Mouse (Mus musculus) layer of hippocampus, adult 9-11 months (tissue): Measurements from ENCODE around the gene Ddx52.

ENCODE experiments used
- DNase-seq: peaks from one replicate; pipeline ENCODE4 v3.0.0; 2022

Gene Ddx52

DNA sequence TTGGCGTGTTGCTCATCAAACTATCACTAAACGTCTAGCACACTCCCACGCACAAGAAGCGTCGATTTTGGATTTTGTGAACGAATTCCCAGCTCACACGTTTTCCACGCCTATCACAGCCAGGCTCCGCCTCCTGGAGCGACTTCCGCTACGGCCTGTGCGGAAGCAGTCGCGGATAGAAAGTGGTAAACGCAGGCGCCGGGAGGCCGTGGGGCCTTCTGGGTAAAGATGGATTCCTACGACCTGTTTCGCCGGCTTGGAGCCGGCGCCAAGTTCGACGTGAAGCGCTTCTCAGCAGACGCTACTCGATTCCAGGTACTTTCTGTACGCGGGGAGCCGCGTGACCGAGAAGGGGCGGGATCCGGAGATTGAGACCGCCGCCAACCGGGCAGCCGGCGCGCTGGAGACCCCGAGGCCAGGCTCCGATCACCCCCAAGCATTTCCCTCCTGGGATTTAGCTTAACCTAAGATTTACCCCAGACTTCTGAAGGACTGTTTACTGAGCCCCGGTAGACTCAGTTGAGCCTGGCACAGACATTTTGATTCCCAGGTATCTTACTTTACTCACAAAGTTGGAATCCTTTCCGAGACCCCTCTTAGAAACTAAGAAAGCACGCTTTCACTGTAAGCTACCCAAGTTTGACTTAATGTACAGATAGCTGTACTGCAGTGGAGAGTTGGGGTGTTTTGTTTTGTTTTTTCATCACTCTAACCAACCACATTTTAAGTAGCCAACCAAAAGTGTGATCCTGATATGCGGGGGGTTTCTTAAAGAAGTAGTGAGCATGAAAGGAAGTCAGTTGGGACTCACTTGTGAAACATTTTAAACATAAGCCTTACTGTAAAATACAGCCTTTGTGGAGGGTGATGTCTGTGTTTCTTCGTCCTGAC, at the start of gene Ddx52:
Ddx52 (plus strand) TSS at position 113 of the 891 bp plus-strand sequence.
- peak; percentile 93 for DNase-seq

DNA sequence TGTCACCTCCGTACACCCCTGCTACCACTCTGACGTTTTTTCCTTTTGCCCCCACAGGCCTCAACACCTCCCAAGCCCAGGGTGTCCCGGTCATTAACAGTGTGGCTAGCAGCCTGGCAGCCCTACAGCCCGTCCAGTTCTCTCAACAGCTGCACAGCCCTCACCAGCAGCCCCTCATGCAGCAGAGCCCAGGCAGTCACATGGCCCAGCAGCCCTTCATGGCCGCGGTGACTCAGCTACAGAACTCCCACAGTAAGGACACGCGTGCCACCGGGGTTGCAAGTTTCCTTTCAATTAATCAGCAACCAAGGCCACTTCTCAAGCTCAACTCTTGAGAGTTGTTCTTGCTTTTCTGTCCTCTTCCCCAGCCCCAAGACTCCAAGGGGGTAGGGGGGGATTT, 48.5 kb upstream of the Ddx52 start:
- DNase-seq: no peak

DNA sequence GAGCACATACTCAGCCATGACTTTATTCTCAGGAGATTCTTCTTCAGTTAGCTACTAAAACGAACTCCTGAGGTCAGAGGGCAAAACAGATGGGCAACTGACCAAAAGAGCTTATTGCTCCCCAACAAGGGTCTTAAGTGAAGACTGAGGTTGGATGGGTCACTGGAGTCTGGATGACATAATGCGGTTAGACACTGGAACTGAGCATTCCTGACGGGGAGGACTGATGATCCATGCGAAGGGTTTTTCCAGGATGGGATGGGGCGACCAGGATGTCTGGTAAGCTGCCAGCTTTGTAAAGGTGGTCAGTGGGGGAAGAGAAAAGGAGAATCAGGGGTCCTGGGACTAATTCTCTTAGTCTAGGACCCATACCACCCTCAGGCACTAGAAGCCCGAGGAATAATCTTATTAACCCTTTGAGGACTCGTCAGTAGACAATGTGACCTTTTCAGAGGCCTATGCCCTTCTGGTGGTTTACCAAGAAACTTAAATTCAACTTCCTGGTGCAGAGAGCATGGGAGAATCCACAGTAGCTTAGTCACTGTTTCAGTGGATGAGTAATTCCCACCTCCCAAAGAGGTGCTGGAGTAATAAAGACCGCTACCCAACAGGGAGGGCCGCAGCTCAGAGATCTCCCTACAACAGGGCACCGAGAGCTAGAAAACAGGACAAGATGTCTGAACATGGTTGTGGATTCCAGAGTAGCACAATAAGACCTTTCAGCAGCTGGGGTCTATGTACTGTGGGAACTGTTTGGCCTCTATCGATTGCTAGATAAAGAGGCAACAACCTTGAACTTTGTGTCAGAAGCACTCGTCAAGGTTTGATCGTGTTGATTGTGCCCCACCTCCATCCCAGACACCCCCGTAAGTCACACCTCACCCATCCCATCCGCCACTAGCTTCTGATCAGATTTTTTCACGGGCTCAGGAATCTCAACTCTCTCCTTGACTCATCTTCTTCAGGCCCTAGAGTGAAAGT, 45.1 kb upstream of the Ddx52 start:
- DNase-seq: no peak

DNA sequence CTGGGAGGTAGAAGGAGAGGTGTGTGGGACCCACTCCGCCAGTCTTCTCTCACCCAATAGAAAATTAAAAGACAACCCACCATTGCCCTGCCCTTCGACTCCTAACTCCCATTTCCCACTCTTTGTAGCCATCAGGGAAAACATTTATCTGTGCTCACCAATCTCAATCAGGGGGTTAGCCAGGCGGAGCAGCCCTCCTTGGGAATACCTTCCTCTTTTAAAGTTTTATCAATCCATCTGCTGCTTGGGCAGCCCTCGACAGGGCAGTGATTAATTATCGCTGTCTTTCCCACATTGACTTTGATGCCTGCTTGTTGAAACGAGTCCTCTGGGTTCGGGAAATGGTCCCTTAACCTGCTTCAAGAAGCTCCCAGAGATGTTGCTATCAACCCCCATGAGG, 44.3 kb upstream of the Ddx52 start:
- DNase-seq: no peak

- DNase-seq: no peak
Observed at GRCm38 (mm10) chr11:83902812-83903211, 39.0 kb upstream of the Ddx52 start.

DNA sequence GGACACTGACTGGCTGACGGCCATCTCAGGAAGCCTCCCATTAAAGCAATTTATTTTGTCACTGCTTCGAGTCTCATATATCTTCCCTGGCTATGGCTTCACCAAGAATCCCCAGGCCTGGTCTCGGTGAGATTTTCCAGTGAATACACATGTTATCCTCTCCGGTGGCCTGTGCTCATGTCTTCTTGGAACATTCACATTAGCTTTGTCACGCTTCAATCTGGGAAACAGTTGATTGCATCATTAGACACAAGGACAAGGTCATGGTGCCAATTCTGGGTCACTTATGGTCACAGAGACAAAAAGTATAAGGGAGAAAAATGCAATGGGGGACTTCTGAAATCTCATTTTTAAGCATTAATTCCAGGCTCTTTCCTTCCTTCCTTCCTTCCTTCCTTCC, 36.1 kb upstream of the Ddx52 start:
- no peak for DNase-seq

DNA sequence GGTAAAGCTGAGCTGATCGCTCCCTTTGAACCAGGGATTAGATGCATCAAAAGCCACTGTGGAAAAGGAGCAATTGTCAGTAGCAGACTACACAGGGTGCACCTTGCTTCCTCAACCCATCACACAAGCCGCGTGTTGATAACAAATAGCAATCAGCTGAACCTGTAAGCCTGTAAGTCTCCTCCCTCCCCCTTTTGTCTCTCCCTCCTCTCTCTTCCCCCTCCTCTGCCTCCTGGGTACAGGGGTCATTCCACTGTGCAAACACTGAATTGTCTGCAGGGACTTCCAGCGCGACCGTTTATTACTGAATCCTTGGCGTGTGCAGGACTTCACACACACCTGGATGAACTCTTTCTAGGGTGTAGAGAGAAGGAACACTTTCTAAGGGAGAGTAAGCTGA, 33.5 kb upstream of the Ddx52 start:
- DNase-seq: no peak

DNA sequence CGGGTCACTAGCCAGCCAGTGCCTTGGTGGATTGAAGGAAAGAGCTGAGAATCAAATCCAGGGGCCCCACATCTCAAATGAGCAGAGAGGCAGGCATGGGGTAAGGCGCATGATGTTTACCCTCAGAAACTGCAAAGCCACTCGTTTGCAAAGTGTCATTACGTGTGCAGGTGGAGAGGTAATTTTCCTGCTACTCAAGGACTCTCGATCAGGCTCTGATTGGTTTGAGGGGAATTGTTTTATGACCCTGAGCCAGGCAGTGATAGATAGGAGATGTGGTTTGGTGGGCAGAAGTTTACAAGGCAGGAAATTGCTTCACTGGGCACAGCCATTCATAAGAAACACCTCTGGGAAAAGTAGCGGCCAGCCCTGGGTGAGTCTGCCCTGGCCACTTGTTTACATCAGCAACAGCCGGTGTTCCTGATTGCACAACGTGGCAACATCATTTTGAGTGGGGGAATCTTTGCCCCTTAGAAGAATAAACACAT, 28.0 kb upstream of the Ddx52 start:
- DNase-seq: no peak

DNA sequence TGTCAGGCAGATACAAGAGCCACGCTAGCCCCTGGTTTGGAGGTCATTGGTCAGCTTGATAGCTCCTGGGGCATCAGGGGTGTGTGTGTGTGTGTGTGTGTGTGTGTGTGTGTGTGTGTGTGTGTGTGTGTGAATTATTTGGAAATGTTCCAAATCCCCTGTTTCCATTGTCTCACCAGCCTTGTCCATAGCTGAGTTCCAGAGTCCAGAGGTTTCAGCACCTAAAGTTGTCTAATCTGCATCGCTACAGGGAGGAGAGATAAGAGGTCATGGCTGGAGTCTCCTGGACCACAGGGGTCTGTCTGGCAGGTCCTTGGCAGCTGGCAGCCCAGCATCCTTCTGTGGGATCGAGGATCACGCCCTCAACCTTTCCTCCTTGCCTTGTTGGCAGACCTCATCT, 27.4 kb upstream of the Ddx52 start:
- no peak for DNase-seq

- no peak for DNase-seq
Observed at GRCm38 (mm10) chr11:83922600-83922999, 19.3 kb upstream of the Ddx52 start.

GRCm38 (mm10) chr11:83927097-83927496, 14.8 kb upstream of the Ddx52 start:
- DNase-seq: no peak

DNA sequence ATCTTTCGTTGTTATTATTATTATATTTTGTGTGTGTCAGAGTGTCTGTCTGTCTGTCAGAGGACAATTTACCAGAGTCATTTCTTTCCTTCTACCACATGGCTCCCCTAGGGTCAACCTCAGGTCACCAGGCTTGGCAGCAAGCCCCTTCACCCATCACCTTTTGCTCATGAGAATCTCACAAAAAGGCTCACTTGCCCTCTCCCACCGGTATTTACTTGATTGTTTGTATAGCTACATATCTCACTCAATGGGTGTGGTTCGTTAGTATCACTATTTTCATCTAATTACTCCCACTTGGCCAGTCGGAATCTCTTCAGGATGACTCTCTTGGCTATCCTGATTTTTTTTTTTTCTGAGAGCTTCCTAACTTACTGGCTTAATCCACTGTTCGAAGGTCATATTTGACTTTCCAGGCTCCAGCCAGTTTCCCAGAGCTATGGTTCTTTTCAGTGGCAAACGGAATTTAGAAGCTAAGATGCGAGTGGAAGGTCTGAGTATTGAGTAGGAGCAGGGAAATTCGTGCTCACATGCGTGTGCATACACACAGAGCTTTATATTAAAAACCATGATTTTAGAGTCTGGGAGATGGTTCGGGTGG, 9.3 kb upstream of the Ddx52 start:
- no peak for DNase-seq

GRCm38 (mm10) chr11:83933376-83933775, 8.5 kb upstream of the Ddx52 start:
- DNase-seq: no peak

- DNase-seq: peak; percentile 55
Observed at GRCm38 (mm10) chr11:83935986-83936665, 5.7 kb upstream of the Ddx52 start.

DNA sequence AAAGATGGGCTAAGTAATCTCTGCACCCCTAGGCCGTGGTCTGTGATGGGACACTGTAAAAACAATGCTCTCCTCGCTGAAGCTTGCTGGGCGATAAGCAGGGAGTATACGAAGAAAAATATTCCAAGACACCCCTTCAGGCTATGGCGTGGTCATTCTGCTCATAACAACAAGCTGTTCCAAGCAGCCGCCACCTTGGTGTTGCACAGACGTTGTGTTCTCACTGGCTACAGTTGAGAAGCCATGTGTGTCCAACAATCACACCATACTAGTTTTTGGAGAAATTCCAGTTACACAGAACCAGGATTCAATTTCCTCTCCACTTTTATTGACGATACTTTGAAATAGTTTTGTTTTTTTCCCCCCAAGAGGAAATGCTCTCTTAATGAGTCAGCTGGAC, 3.3 kb upstream of the Ddx52 start:
- no peak for DNase-seq

DNA sequence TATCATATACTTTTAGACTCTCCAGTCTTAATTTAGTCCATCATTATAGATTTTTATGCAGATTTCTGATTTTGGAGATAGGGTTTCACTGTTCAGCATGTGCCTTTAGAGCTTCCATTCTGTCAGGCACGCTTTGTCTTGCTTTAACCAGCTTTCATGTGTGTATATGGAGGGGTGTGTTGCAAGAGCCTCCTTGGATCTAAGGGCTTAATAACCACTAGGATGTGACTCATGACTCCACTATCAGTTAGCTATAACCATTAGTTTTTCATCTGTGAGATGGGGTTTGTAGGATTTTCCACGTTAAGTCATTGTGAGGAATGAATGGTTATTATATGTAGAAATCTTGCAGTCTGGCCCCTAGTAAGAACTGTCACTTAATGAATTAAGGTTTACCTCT, 15.0 kb downstream of the Ddx52 start:
- no peak for DNase-seq

DNA sequence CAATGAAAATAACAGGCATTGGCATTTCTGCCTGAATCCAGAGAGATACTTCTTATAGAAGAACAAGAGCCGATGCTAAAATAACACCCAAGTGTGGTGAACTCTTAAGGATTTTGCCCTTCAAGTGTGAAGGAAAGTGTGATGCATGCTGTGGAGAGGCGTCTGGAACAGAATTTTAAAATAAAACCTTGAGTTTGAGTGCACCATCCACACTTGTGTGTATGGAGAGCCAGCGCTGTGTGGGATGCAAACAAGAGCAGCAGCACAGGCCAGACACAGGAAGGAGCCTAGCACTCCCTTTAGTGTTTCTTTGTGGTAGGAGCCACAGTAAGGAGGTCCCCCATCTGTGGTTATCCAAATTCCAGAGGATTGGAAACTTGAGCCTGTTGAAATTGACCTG, 20.1 kb downstream of the Ddx52 start:
- no peak for DNase-seq

DNA sequence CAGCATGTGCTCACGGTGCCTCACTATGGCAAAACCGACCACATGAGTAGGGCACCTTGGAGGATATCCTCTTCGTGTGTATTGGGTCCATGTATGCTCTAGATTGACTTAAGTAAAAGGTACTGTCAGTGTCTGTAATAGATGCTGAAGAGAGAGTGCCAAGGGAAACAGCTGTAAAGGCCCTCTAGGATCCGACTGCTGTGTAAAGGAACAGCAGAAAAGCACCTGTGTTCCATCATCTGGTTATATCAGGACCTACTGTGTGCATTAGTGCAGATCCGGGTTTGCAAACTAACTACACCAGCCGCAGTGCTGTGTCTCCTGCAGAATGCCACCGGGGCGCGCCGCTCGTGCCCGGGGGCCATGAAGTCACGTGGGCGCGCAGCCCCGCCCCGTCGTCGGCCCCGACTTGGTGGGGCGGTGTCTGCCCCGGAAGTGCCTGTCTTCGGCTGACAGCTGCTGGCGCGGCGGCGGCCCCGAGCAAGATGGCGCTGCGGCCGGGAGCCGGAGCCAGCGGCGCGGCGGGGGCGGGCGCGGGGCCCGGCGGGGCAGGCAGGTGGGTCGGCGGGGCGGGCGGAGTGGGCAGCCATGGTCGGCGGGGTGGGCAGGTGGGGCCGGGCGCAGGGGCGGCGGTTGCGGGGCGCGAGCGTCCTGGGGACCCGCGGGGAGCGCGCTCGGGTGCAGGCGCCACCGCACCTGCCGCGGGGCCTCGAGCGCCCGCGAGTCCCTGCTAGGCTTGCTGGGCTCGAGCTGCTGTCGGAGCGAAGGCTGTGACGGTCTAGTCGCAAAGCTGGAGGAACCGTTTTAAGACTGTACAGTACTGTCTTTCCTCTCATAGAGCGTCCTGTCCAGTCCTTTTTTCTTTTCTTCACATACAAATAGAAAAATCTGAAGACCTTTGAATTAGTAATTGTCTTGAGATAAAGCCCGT, 22.4 kb downstream of the Ddx52 start, which contains the start of gene Synrg:
Synrg (plus strand) TSS at position 438 of the 931 bp plus-strand sequence.
- DNase-seq: peak; percentile 91

DNA sequence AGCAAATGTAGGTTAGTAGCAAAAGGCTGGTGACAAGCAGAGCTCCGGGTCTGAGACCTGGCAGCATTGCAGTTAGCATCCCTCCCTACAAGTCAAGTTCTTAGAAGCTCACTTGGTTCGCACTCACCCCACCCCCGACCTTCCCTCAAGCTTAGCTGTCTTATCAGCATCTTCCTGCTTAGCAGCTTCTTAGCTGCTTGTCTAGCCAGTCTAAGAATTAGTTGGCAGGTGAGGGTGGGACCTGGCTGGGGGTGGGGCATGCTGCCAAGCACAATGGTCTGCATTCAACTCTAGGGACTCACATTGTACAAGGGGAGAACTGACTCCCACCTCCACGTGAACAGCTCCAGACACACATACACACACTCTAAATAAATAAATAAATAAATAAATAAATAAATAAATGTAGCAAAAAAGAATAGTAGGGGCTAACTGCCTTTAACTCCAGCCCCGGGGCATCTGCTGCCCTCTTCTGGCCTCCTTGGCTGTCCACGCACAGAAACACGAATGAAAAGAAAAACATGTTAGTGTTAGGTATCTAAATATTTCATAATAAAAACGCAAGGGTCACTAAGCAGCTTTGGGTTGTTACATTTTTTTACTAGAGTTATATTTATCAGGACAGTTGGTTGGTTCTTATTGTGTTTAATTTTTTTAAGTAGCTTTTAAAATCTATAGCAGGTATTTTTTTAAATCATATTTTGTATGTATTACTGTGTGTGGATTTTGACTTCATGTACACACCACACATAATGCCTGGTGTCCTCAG, 25.8 kb downstream of the Ddx52 start:
- DNase-seq: no peak

- no peak for DNase-seq
Observed at GRCm38 (mm10) chr11:83968205-83968575, 26.3 kb downstream of the Ddx52 start.

- DNase-seq: no peak
Observed at GRCm38 (mm10) chr11:83969040-83969439, 27.2 kb downstream of the Ddx52 start.
